Mouse (Mus musculus): ENCODE results near the gene Cox6b2.
A peak's percentile ranks its signal among the peaks of the same experiment; 100 is the strongest.

Gene Cox6b2

GRCm38 (mm10) chr7:4759670-4760069 lies 6.8 kb upstream of the Cox6b2 start:
- DNase-seq, result no peak

- no peak for DNase-seq
Observed at GRCm38 (mm10) chr7:4751971-4752820, 698 bp downstream of the Cox6b2 start.

- DNase-seq, result no peak
Observed at GRCm38 (mm10) chr7:4749169-4749568, 3.7 kb downstream of the Cox6b2 start.

GRCm38 (mm10) chr7:4748321-4748720 lies 4.6 kb downstream of the Cox6b2 start:
- DNase-seq, result no peak

- no peak for DNase-seq
Observed at GRCm38 (mm10) chr7:4747156-4747899, 5.6 kb downstream of the Cox6b2 start.

GRCm38 (mm10) chr7:4746326-4746980 lies 6.4 kb downstream of the Cox6b2 start:
- no peak for DNase-seq

GRCm38 (mm10) chr7:4744886-4745285 lies 8.0 kb downstream of the Cox6b2 start:
- no peak for DNase-seq

GRCm38 (mm10) chr7:4743354-4743753 lies 9.5 kb downstream of the Cox6b2 start:
- DNase-seq, result no peak

- no peak for DNase-seq
Observed at GRCm38 (mm10) chr7:4742482-4742819, 10.4 kb downstream of the Cox6b2 start.

GRCm38 (mm10) chr7:4741672-4742481 lies 11.0 kb downstream of the Cox6b2 start:
- no peak for DNase-seq

- DNase-seq, result peak; percentile 24
Observed at GRCm38 (mm10) chr7:4741151-4741550, 11.7 kb downstream of the Cox6b2 start.

GRCm38 (mm10) chr7:4740309-4740727 lies 12.6 kb downstream of the Cox6b2 start:
- no peak for DNase-seq

- peak; percentile 100 for DNase-seq
Observed at GRCm38 (mm10) chr7:4739544-4740275, 13.2 kb downstream of the Cox6b2 start, which contains the start of gene Kmt5c. Gene Kmt5c, plus strand, starts transcription at chr7:4740115.

GRCm38 (mm10) chr7:4739041-4739543 lies 13.8 kb downstream of the Cox6b2 start:
- no peak for DNase-seq

GRCm38 (mm10) chr7:4732968-4733392 lies 19.9 kb downstream of the Cox6b2 start:
- no peak for DNase-seq

GRCm38 (mm10) chr7:4731090-4731489 lies 21.8 kb downstream of the Cox6b2 start:
- no peak for DNase-seq

- no peak for DNase-seq
Observed at GRCm38 (mm10) chr7:4725169-4725568, 27.7 kb downstream of the Cox6b2 start, which contains the start of gene Tmem150b. Gene Tmem150b, minus strand, starts transcription at chr7:4725249.

- DNase-seq, result no peak
Observed at GRCm38 (mm10) chr7:4724359-4724758, 28.5 kb downstream of the Cox6b2 start.

- peak; percentile 60 for DNase-seq
Observed at GRCm38 (mm10) chr7:4723508-4723907, 29.4 kb downstream of the Cox6b2 start.

- no peak for DNase-seq
Observed at GRCm38 (mm10) chr7:4719276-4719675, 33.6 kb downstream of the Cox6b2 start.

GRCm38 (mm10) chr7:4716955-4717354 lies 35.9 kb downstream of the Cox6b2 start:
- no peak for DNase-seq

GRCm38 (mm10) chr7:4712594-4712993 lies 40.3 kb downstream of the Cox6b2 start:
- no peak for DNase-seq

Data from right cerebral cortex, adult 18-20 months (tissue).